Mouse (Mus musculus) hindbrain, embryonic 15.5 days (tissue): Measurements from ENCODE around the gene Fam71b. TPM values are rescaled to one million over a fixed set of nuclear protein-coding genes. Genes with fewer than 3 reads are reported as not detected.
"Not testable (repeated sequence)": the region's sequence is repeated elsewhere in the genome, so short reads cannot be mapped to it uniquely, and the experiment has no call there.

Experiments used
- ATAC-seq: fragments of 200-750 bp; cut with Nextera tagmentation; 2 replicates; pipeline ENCODE4 v1.8.0; 2017; ENCODE audit warnings: low read depth, moderate number of reproducible peaks, moderate TSS enrichment; ENCODE audit not compliant: low FRiP score
- H3K27ac ChIP-seq: fragments of 300-500 bp; sonication (generic); replicated peaks from 2 replicates; pipeline ENCODE4 v1.5.1; 2015; ENCODE audit warnings: mild to moderate bottlenecking, inconsistent platforms
- H3K27me3 ChIP-seq: fragments of 300-500 bp; sonication (generic); 2 replicates; pipeline ENCODE4 v1.6.1; 2015; ENCODE audit warnings: control low read depth, inconsistent platforms
- H3K36me3 ChIP-seq: fragments of 300-500 bp; sonication (generic); 2 replicates; pipeline ENCODE4 v1.6.1; 2015; ENCODE audit warnings: control low read depth, inconsistent platforms
- H3K4me1 ChIP-seq: fragments of 300-500 bp; sonication (generic); replicated peaks from 2 replicates; pipeline ENCODE4 v1.6.1; 2015; ENCODE audit warnings: control low read depth, inconsistent platforms
- H3K4me2 ChIP-seq: fragments of 300-500 bp; sonication (generic); 2 replicates; pipeline ENCODE4 v1.6.1; 2015; ENCODE audit warnings: moderate library complexity, mild to moderate bottlenecking, inconsistent platforms
- H3K4me3 ChIP-seq: fragments of 300-500 bp; sonication (generic); 2 replicates; pipeline ENCODE4 v1.5.1; 2015; ENCODE audit warnings: mild to moderate bottlenecking, inconsistent platforms
- H3K9ac ChIP-seq: fragments of 300-500 bp; sonication (generic); 2 replicates; pipeline ENCODE4 v1.6.1; 2015; ENCODE audit warnings: inconsistent platforms
- H3K9me3 ChIP-seq: fragments of 300-500 bp; sonication (generic); 2 replicates; pipeline ENCODE4 v1.6.1; 2016; ENCODE audit warnings: control low read depth, inconsistent platforms
- WGBS: fragments of 180-500 bp; shearing (Covaris S2); methylation state at CpG from one replicate; pipeline ENCODE4 v1.1.7; 2015; 5-methylcytosine and 5-hydroxymethylcytosine counted together
- polyA plus RNA-seq: library from polyadenylated mRNA; unstranded; fragments of >200 nt; fragmentation: Nextera tagmentation; extraction: Ambion mirVana; gene quantifications from 2 replicates; pipeline ENCODE4 v1.2.1, GENCODE M21; 2015

The Fam71b gene
- polyA plus RNA-seq, 1 experiment from 2014 or later: not detected

- H3K9me3 ChIP-seq: no peaks in the 10 kb centered on the region
- no peak overlapping the region for H3K27ac ChIP-seq
- 29% methylated on average over 10 of the region's 10 CpGs for WGBS
- no peaks in the 10 kb centered on the region for H3K36me3 ChIP-seq
- H3K27me3 ChIP-seq: no peaks in the 10 kb centered on the region
- H3K9ac ChIP-seq: no peak overlapping the region
- no peak overlapping the region for H3K4me2 ChIP-seq
- H3K4me3 ChIP-seq: no peak overlapping the region
- H3K4me1 ChIP-seq: no peaks in the 10 kb centered on the region
- no peak for ATAC-seq
These were observed 10.4 kb downstream of the Fam71b start for GRCm38 (mm10) chr11:46406721-46407120.

DNA sequence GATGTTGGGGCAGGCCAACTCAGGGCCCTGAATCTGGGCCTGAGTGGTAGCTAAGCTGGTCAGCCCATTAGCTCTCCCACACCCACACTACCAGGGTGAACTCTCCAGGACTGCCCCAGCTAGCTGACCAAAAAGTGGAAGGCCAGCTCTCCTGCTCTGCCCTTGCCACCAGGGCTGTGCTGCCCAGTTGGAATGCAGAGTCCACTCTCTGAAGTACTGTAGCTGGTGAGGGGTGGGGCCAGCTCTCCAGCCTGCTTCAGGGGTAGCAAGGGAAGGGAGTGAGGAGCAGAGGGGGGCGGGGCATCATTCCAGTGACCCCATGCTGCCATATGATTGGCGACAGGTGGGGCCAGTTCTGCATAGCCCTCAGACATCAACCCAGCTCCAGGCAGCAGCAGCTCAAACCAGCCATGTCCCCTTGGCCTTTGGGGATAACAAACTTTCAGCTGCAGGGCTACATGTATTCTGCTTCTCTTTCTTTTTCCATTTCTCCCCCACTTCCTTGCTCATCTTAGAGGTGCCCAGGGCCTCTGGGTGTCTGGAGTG, 13.7 kb downstream of the Fam71b start:
- Histone ChIP-seq H3K9me3 (no peaks in the 10 kb centered on the region), H3K4me1 (no peaks in the 10 kb centered on the region), H3K27me3 (no peaks in the 10 kb centered on the region), H3K36me3 (no peaks in the 10 kb centered on the region), H3K27ac (no peak overlapping the region), H3K9ac (no peak overlapping the region), H3K4me3 (no peak overlapping the region), H3K4me2 (no peak overlapping the region)
- no peak for ATAC-seq
- WGBS: 56% methylated on average over 2 of the region's 2 CpGs

- Histone ChIP-seq H3K4me2 (no peak overlapping the region), H3K4me3 (no peak overlapping the region), H3K27ac (no peak overlapping the region), H3K27me3 (no peaks in the 10 kb centered on the region), H3K36me3 (no peaks in the 10 kb centered on the region), H3K4me1 (no peaks in the 10 kb centered on the region), H3K9me3 (no peaks in the 10 kb centered on the region), H3K9ac (no peak overlapping the region)
- WGBS: 82% methylated on average over 1 of the region's 1 CpGs
- no peak for ATAC-seq
These were observed 22.1 kb downstream of the Fam71b start for GRCm38 (mm10) chr11:46418438-46418837.

DNA sequence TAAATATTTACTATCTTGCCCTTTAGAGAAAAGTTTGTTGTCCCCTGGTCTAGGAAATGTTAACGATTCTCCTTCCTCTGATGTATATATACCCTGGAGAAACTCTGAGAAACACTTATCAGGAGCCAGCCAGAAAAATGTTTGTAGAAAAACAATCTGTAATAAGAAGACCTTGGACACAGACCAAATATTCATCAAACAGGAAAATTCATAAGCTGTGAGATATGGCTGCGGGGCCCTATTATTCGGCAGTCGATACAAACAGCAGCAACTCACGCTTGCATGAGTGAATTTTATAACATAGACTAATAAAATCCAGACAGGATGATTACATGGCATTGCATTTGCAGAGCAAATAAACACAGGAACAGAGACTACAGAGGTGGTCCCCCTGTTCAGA, 22.5 kb downstream of the Fam71b start:
- H3K4me3 ChIP-seq: no peak overlapping the region
- no peaks in the 10 kb centered on the region for H3K9me3 ChIP-seq
- 91% methylated on average over 5 of the region's 5 CpGs for WGBS
- no peak for ATAC-seq
- no peak overlapping the region for H3K4me2 ChIP-seq
- no peaks in the 10 kb centered on the region for H3K36me3 ChIP-seq
- H3K4me1 ChIP-seq: no peaks in the 10 kb centered on the region
- H3K27me3 ChIP-seq: no peaks in the 10 kb centered on the region
- no peak overlapping the region for H3K27ac ChIP-seq
- H3K9ac ChIP-seq: no peak overlapping the region

- H3K4me3 ChIP-seq: no peak overlapping the region
- no peak for ATAC-seq
- H3K4me1 ChIP-seq: no peaks in the 10 kb centered on the region
- no peak overlapping the region for H3K27ac ChIP-seq
- 87% methylated on average over 8 of the region's 8 CpGs for WGBS
- H3K4me2 ChIP-seq: no peak overlapping the region
- H3K27me3 ChIP-seq: no peaks in the 10 kb centered on the region
- no peak overlapping the region for H3K9ac ChIP-seq
- no peaks in the 10 kb centered on the region for H3K36me3 ChIP-seq
- H3K9me3 ChIP-seq: no peaks in the 10 kb centered on the region
These were observed 24.9 kb downstream of the Fam71b start for GRCm38 (mm10) chr11:46421086-46421888.

- ATAC-seq, H3K9me3 ChIP-seq, H3K36me3 ChIP-seq, H3K4me1 ChIP-seq, H3K27me3 ChIP-seq, H3K9ac ChIP-seq, H3K4me3 ChIP-seq, H3K27ac ChIP-seq, H3K4me2 ChIP-seq: not testable (repeated sequence)
- 38% methylated on average over 4 of the region's 4 CpGs for WGBS
These were observed 31.8 kb downstream of the Fam71b start for GRCm38 (mm10) chr11:46428131-46428530.

GRCm38 (mm10) chr11:46430123-46430522, 33.8 kb downstream of the Fam71b start:
- Histone ChIP-seq H3K27ac (no peak overlapping the region), H3K9me3 (no peaks in the 10 kb centered on the region), H3K4me1 (no peaks in the 10 kb centered on the region), H3K4me3 (no peak overlapping the region), H3K4me2 (no peak overlapping the region), H3K9ac (no peak overlapping the region), H3K36me3 (no peaks in the 10 kb centered on the region), H3K27me3 (0 out of 2 replicates have a peak, but pooled peaks cover 3% of the 10 kb centered on the region)
- ATAC-seq: no peak
- WGBS: 96% methylated on average over 2 of the region's 2 CpGs

DNA sequence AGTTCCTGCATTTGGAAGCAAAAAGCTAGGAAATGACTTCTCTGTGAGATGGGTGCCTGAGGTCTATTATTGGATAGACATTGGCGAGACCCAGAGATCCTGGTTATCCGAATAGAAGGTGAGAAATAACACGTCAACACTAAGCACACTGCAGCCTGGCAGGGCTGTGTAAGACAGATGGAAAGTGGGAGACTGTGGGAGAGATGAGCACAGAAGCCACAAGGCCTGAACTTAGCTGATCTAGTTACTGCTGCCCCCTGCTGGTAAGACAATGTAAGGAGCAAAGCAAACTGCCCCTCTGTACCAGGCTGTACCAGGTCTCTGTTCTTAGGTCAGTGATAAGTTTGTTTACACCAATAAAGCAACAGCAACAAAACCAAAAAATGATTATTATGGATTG, 34.8 kb downstream of the Fam71b start:
- Histone ChIP-seq H3K4me2 (no peak overlapping the region), H3K9ac (no peak overlapping the region), H3K9me3 (no peaks in the 10 kb centered on the region), H3K27ac (no peak overlapping the region), H3K36me3 (no peaks in the 10 kb centered on the region), H3K4me3 (no peak overlapping the region), H3K27me3 (0 out of 2 replicates have a peak, but pooled peaks cover 3% of the 10 kb centered on the region), H3K4me1 (peaks cover 2% of the 10 kb centered on the region; the same call in 1 of the 2 replicates)
- peak; percentile 95 for ATAC-seq
- WGBS: 31% methylated on average over 3 of the region's 3 CpGs

GRCm38 (mm10) chr11:46435363-46435762, 39.0 kb downstream of the Fam71b start:
- H3K27ac ChIP-seq: no peak overlapping the region
- H3K27me3 ChIP-seq: 0 out of 2 replicates have a peak, but pooled peaks cover 3% of the 10 kb centered on the region
- H3K36me3 ChIP-seq: peaks cover under 1% of the 10 kb centered on the region; the same call in 1 of the 2 replicates
- H3K9me3 ChIP-seq: no peaks in the 10 kb centered on the region
- ATAC-seq: no peak
- no peak overlapping the region for H3K4me3 ChIP-seq
- no peak overlapping the region for H3K9ac ChIP-seq
- no peak overlapping the region for H3K4me2 ChIP-seq
- peaks cover 12% of the 10 kb centered on the region for H3K4me1 ChIP-seq

- Histone ChIP-seq H3K27ac (peak within 1 kb of the TSS; percentile 91), H3K4me2 (peak within 1 kb of the TSS; percentile 94), H3K9ac (peak within 1 kb of the TSS; percentile 91), H3K4me1 (peaks cover 12% of the 10 kb centered on the region), H3K27me3 (0 out of 2 replicates have a peak, but pooled peaks cover 3% of the 10 kb centered on the region), H3K36me3 (peaks cover 11% of the 10 kb centered on the region), H3K9me3 (no peaks in the 10 kb centered on the region), H3K4me3 (peak within 1 kb of the TSS; percentile 99)
- under 1% methylated on average over 59 of the region's 59 CpGs for WGBS
- peak; percentile 100 for ATAC-seq
These were observed 40.5 kb downstream of the Fam71b start, which contains the start of gene Med7 for GRCm38 (mm10) chr11:46436760-46437458. Gene Med7, plus strand, starts transcription at chr11:46436925.

DNA sequence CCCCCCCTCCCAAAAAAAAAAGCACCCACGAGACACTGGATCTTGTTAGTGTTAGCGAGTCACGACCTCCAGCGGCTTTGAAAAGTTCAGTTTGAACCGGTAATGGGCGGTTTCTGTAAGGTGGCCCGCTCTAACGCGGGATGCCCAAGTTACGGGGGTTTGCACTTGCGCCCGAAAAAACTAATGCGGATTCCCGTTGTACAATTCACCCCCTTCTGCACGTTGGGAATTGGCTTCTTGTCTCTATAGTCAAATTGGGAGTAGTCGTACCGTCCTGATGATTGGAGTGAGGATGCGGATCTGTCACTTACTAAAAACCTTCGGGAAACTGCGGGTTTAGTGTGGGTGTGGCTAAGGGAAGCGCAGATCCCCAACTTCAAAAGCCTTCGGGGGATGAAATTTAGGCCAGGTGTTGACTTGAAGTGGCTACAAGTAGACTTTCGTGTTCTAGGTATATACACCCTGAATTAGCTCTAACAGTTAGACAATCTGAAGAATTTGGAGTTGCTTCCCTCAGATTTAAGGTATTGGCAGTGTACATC, 41.2 kb downstream of the Fam71b start:
- Histone ChIP-seq H3K4me2 (peak overlapping the region; percentile 94), H3K36me3 (peaks cover 15% of the 10 kb centered on the region), H3K9me3 (no peaks in the 10 kb centered on the region), H3K4me1 (peaks cover 12% of the 10 kb centered on the region), H3K9ac (peak overlapping the region; percentile 91), H3K27ac (peak overlapping the region; percentile 91; the same call in 1 of the 2 replicates), H3K27me3 (0 out of 2 replicates have a peak, but pooled peaks cover 3% of the 10 kb centered on the region), H3K4me3 (peak overlapping the region; percentile 99)
- 2% methylated on average over 23 of the region's 23 CpGs for WGBS
- ATAC-seq: no peak
